Mouse (Mus musculus): ENCODE results near the gene Mblac1.

DNA sequence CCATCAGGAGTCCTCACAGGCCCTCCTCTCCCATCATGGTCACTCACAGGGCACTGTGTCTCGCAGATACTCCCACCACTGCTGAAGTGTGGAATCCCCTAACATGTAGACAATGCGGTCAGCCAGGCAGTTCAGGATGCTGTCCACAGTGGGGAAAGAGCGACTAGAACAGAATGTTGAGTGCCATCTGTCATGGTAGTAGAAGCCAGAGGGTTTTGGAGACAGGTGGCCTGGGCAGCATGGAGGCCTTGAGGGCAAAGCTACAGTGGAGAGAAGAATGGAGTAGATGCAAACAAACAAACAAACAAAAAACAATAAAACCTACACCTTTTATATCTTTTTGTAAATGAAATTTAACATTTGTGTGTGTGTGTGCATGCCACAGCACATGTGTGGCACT, 8.0 kb downstream of the Mblac1 start:
- TF ChIP-seq POLR2A (IDR thresholded peaks at IDR 0.05; ENCODE audit: extremely low read depth, insufficient read depth, low read length) (no peak), CTCF (IDR thresholded peaks at IDR 0.05; ENCODE audit: low read depth, low read length) (no peak)
